Mouse (Mus musculus): ENCODE measurements around the gene Dusp1.

DNA sequence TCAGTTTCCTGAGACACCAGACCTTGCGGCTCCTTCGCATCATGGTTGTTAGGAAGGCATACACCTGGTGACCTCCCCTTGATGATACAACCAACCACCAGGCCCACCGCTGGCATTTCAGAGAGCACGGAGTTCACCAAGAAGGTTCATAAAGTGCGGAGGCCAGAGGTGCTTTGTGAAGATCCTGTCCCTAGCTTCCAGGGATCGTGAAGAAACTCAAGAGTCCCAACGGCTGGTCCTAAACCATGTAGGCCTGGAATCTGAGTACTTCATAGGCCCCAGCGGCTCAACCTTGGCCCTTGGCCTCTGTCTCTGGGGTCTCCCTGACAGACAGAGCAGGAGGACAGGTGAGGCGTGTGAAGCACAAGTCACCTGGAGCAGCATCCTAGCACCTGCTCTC, 34.6 kb downstream of the Dusp1 start:
- no peak for TF ChIP-seq EP300 (IDR thresholded peaks at IDR 0.05; ENCODE audit: low read length)
- no peak for TF ChIP-seq MYC (IDR thresholded peaks at IDR 0.05; ENCODE audit: low read depth, low read length)
- TF ChIP-seq JUND (conservative IDR thresholded peaks at IDR 0.05; ENCODE audit: low read depth, low read length): no peak
- no peak for TF ChIP-seq MAX (IDR thresholded peaks at IDR 0.05; ENCODE audit: low read length)
- no peak for TF ChIP-seq CTCF (conservative IDR thresholded peaks at IDR 0.05 in 1 of 2, IDR thresholded peaks at IDR 0.05 in 1 of 2; ENCODE audit: low read depth in 2 of 2, low read length in 2 of 2)
- TF ChIP-seq MAFK (IDR thresholded peaks at IDR 0.05; ENCODE audit: insufficient replicate concordance, low read length): no peak
- no peak for TF ChIP-seq GABPA (IDR thresholded peaks at IDR 0.05; ENCODE audit: insufficient replicate concordance, low read depth, low read length)
